Comparison of ENCODE assay signal across 26 mouse cellular contexts in the genomic region with DNA sequence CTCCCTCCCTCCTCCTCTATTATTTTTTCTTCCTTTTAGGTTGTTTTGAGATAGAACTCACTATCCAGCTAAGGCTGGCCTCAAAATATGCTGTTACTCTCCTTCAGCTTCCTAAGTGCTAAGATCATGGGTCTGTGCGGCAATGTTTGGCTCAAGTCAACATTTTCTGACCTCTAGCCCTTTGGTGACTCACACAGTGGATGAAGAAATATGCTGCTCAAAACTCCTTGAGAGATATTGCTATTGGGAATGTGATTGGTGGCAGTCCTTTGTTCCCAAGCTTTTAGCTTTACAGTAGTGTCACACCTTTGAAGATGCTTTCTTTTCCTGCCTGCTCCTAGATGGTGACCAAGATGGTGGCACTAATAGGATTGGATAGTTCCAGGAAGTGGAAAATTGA. TPM values are rescaled to one million over a fixed set of nuclear protein-coding genes. Genes with fewer than 3 reads are reported as not detected.
A peak's percentile ranks its signal among the peaks of the same experiment; 100 is the strongest.
DNase-seq lines count a peak whose midpoint lies in the region; ATAC-seq and TF ChIP-seq lines count a peak whose summit lies in the region.
"Had no signal": no experiment of that assay in that cellular context is flagged by ENCODE, and none has a peak within 500 bp of the region (broad histone marks: within the 10 kb centered on the region; RNA-seq: fewer than 3 reads in every experiment).

No protein-coding gene starts in this region.

- H3K27ac ChIP-seq in stomach, postnatal 0 days (replicated peaks), result no peak overlapping the region
- H3K27ac ChIP-seq in kidney, embryonic 15.5 days, result no peak overlapping the region
- H3K27ac ChIP-seq: embryonic facial prominence, embryonic 15.5 days; forebrain, embryonic 12.5 days; kidney, postnatal 0 days; lung, embryonic 15.5 days had no signal

- no peaks in the 10 kb centered on the region for H3K27me3 ChIP-seq in stomach, postnatal 0 days (ENCODE audit: control insufficient read depth, insufficient read depth, low read length)
- H3K27me3 ChIP-seq in kidney, embryonic 15.5 days, result no peaks in the 10 kb centered on the region
- H3K27me3 ChIP-seq: embryonic facial prominence, embryonic 15.5 days; forebrain, embryonic 12.5 days; lung, embryonic 15.5 days had no signal

- no peaks in the 10 kb centered on the region for H3K36me3 ChIP-seq in stomach, postnatal 0 days (ENCODE audit: control insufficient read depth, insufficient read depth, low read length)
- H3K36me3 ChIP-seq in kidney, embryonic 15.5 days, result no peaks in the 10 kb centered on the region
- H3K36me3 ChIP-seq: embryonic facial prominence, embryonic 15.5 days; forebrain, embryonic 12.5 days; lung, embryonic 15.5 days had no signal

- peak; percentile 53 to 56 for DNase-seq in heart, adult 18-20 months
- no peak for DNase-seq in heart, postnatal 4 days
- DNase-seq in urinary bladder, postnatal 14 days (ENCODE audit: low spot score), result peak; percentile 10
- DNase-seq in urinary bladder, adult 2 months (ENCODE audit: low spot score), result no peak
- peak; percentile 24 for DNase-seq in fibroblast of lung, adult 2 months (ENCODE audit: low read depth)
- DNase-seq in stomach, postnatal 0 days (ENCODE audit: low spot score), result peak; percentile 50
- DNase-seq in right cerebral cortex, adult 18-20 months, result no peak
- DNase-seq: cerebellum, adult 18-20 months; thymus, postnatal 14 days had no signal

- H3K9me3 ChIP-seq in stomach, postnatal 0 days (ENCODE audit: control insufficient read depth, low read length), result no peaks in the 10 kb centered on the region
- no peaks in the 10 kb centered on the region for H3K9me3 ChIP-seq in kidney, embryonic 15.5 days (replicated peaks)
- H3K9me3 ChIP-seq: embryonic facial prominence, embryonic 15.5 days; forebrain, embryonic 12.5 days; lung, embryonic 15.5 days had no signal

- ATAC-seq in stomach, postnatal 0 days (ENCODE audit: low FRiP score, low TSS enrichment), result peak; percentile 84
- ATAC-seq in kidney, embryonic 15.5 days (replicated peaks; ENCODE audit: low FRiP score), result no peak
- ATAC-seq: inflammation-experienced regulatory T-cells, adult 6 months had no signal

- H3K9ac ChIP-seq in stomach, postnatal 0 days (ENCODE audit: low read length), result no peak overlapping the region
- no peak overlapping the region for H3K9ac ChIP-seq in kidney, embryonic 15.5 days
- H3K9ac ChIP-seq: embryonic facial prominence, embryonic 15.5 days; forebrain, embryonic 12.5 days; lung, embryonic 15.5 days had no signal

- TF ChIP-seq EP300 in stomach, postnatal 0 days (optimal IDR thresholded peaks at IDR 0.05), result no peak

- no peak overlapping the region for H3K4me2 ChIP-seq in stomach, postnatal 0 days (replicated peaks; ENCODE audit: low read depth)
- H3K4me2 ChIP-seq in kidney, embryonic 15.5 days, result no peak overlapping the region
- H3K4me2 ChIP-seq: embryonic facial prominence, embryonic 15.5 days; forebrain, embryonic 12.5 days; lung, embryonic 15.5 days; midbrain, embryonic 11.5 days had no signal

- WGBS in stomach, postnatal 0 days, result 57% methylated on average over 1 of the region's 1 CpGs
- WGBS in kidney, embryonic 15.5 days, result 100% methylated on average over 1 of the region's 1 CpGs

- H3K4me3 ChIP-seq in stomach, postnatal 0 days (ENCODE audit: low read depth, low read length), result no peak overlapping the region
- no peak overlapping the region for H3K4me3 ChIP-seq in kidney, embryonic 15.5 days (replicated peaks)
- H3K4me3 ChIP-seq: embryonic facial prominence, embryonic 15.5 days; forebrain, embryonic 12.5 days; lung, embryonic 15.5 days had no signal

- no peak for TF ChIP-seq CTCF in stomach, postnatal 0 days (IDR thresholded peaks at IDR 0.05; ENCODE audit: low read depth)

- H3K4me1 ChIP-seq in stomach, postnatal 0 days (replicated peaks; ENCODE audit: control insufficient read depth, insufficient read depth), result no peaks in the 10 kb centered on the region
- no peaks in the 10 kb centered on the region for H3K4me1 ChIP-seq in kidney, embryonic 15.5 days
- H3K4me1 ChIP-seq: embryonic facial prominence, embryonic 15.5 days; forebrain, embryonic 12.5 days; lung, embryonic 15.5 days had no signal

RNA-seq across cellular contexts. Expression of gene Dppa2, which starts 52.7 kb away (rescaled TPM):
- not detected for total RNA-seq in heart, adult 18-20 months (2021)
- not detected for total RNA-seq in heart, postnatal 4 days (2021)
- polyA plus RNA-seq in urinary bladder, adult 2 months (2012; rRNA removed), result not detected in 2 replicates
- polyA plus RNA-seq in stomach, postnatal 0 days (2015; fragmentation: Nextera tagmentation; extraction: Ambion mirVana), result 0.07 TPM in 1 of 2 replicates, not detected in the other
- not detected in 2 replicates for polyA plus RNA-seq in kidney, embryonic 15.5 days (2015; fragmentation: Nextera tagmentation; extraction: Ambion mirVana)
- total RNA-seq: hematopoietic stem cell, adult 5-6 weeks; left cerebral cortex, postnatal 10 days had no signal
- polyA plus RNA-seq: embryonic facial prominence, embryonic 15.5 days; forebrain, embryonic 12.5 days; gonadal fat pad, adult 2 months; inflammation-experienced regulatory T-cells, adult 6 months; kidney, postnatal 0 days; midbrain, embryonic 11.5 days; neural tube, embryonic 14.5 days; stomach, embryonic 16.5 days had no signal

RNA-seq across cellular contexts. Expression of gene Gm5485, which starts 55.8 kb away (rescaled TPM):
- not detected for total RNA-seq in heart, adult 18-20 months (2021)
- not detected for total RNA-seq in heart, postnatal 4 days (2021)
- not detected in 2 replicates for polyA plus RNA-seq in urinary bladder, adult 2 months (2012; rRNA removed)
- polyA plus RNA-seq in stomach, postnatal 0 days (2015; fragmentation: Nextera tagmentation; extraction: Ambion mirVana), result 0.58 and 0.88 TPM in 2 replicates
- polyA plus RNA-seq in kidney, embryonic 15.5 days (2015; fragmentation: Nextera tagmentation; extraction: Ambion mirVana), result not detected in 2 replicates
- total RNA-seq: ES-E14; hematopoietic stem cell, adult 5-6 weeks; layer of hippocampus, adult 8-10 months; left cerebral cortex, postnatal 10 days had no signal
- polyA plus RNA-seq: brain, embryonic 14.5 days; embryonic facial prominence, embryonic 15.5 days; forebrain, embryonic 12.5 days; gonadal fat pad, adult 2 months; limb, embryonic 14.5 days; lung, embryonic 15.5 days; midbrain, embryonic 11.5 days; neural tube, embryonic 14.5 days; spleen, adult 2 months had no signal

Comparison
In these comparisons a context has a peak if more than half of its experiments do, and no peak if none do; other contexts are left out.
1. DNase-seq: peak in heart, adult 18-20 months (2 of 2), urinary bladder, postnatal 14 days (single experiment), fibroblast of lung, adult 2 months (single experiment) and stomach, postnatal 0 days (single experiment); none in heart, postnatal 4 days (single experiment), urinary bladder, adult 2 months (single experiment) and right cerebral cortex, adult 18-20 months (single experiment).